Mouse (Mus musculus) urinary bladder, postnatal 25 days (tissue): ENCODE data around the gene Pold4.

Experiments
- DNase-seq: peaks from one replicate; pipeline ENCODE4 v3.0.0; 2022; ENCODE audit warnings: low spot score

Pold4 gene

DNA sequence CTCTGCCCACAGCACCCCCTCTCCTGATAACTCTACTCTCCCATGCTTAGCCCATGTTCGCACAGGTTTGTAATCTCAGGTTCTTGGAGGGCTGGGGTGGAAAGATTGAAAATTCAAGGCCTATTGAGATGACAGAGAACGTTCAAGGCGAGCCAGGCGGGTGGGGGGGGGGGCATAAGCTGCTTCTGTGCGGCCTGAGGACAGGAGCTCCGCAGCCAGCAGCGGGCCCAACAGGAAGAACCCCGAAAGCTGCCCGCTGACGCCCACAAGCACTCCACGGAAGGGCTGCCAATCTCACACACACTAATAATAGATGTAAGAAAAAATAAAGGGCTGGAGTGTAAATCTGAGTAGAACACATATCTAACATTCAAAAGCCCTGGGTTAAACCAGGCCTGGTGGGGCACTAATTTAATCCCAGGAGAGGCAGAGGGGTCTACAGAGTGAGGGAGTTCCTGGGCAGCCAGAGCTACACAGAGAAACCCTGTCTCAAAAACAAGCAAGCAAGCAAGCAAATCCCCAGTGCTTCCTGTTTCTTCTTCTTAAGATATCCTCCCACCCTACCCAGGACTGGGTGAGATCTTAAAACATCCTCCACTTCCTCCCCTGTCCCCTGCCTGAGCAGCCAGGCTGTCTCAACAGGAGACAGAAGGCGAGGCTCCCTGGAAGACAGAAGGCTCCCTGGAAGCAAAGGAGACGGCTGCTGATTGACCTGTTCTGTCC lies 27.9 kb upstream of the Pold4 start:
- no peak for DNase-seq

DNA sequence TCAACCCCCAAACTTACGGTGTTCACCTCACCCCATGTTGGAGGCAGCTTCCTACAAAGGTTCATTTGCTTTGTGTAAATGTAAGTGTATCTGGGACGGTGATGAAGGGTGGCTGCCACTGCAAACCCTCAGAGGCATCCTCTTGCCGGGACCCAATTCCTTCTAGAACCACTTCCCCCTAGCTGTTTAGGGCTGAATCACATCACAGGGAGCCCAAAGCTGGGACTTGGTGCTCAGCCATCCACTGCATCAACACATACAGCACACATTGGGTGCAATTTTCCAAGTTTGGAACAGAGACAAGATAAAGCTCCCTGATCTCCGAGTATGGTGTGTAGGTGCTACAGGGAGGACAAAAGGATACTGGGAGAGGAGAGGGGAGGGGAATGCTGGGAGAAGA lies 26.8 kb upstream of the Pold4 start:
- DNase-seq: no peak

DNA sequence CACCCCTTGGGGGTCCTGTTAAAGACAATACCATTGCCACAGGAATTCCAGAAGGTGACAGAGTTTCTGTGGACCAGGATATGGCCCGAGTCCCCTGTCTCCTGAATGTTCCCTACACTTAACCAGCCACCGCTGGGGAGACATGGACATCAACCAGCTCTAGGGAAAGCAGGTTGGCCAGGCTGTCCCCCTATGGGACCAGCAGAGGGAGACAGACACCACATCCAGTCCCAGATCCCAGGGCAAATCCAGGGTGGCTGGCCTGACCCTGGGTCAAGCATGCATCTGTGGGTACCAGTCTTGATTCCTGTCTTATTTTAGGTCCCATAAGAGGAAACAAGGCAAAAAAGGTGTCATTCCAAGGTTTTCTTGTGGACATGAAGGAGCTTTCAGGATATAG lies 24.7 kb upstream of the Pold4 start:
- DNase-seq: peak; percentile 64

DNA sequence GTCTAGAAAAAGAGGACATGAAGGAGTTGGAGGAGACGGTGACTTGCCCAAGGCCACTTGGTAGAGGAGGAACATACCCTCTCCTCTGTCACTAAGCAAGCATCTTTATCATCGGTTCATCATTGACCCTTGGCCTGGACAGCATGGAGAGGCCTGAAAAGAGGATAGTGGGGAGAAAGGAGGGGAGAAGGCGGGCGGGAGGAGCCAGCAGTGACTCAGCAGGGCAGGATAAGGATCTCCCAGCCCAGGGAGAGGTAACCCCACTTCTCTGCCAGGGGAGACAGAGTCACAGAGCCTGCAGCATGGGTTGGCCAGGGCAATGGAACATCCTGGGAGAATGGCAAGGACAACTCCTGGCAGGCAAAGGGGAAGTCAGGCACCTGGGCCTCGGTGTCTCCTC lies 23.1 kb upstream of the Pold4 start:
- DNase-seq: no peak

DNA sequence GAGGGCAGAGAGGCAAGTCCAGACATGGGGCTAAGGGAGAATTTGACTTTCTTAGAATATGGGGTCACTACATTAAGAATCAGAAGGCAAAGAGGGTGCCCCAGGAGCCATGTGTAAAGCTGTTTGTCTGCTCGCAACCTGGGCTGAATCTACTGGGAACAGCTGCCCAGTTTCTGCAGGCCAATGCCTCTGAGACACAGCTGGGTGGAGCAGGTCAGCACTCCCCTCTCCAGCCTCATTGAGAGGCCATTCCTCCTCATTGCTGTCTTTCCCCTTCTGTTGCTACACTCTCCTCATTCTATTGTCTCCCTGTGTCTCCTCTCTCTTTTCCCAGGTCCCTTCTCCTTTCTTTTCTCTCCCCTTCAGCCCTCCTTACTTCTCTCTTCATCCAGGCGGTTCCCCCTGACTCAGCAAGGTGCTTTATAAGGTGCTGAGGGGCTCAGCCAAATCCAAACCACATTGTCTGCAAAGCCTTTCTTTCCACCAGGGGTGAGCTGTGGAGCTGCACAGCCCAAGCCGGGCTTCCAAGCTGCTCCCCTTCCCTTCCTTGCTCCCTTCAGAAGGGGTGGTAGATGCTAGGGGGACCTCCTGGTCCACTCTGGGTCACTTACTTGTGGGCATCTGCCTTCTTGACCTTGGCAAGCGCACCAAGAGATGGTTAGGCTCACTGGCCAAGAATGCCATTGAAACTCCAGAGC lies 19.7 kb upstream of the Pold4 start:
- DNase-seq: no peak

DNA sequence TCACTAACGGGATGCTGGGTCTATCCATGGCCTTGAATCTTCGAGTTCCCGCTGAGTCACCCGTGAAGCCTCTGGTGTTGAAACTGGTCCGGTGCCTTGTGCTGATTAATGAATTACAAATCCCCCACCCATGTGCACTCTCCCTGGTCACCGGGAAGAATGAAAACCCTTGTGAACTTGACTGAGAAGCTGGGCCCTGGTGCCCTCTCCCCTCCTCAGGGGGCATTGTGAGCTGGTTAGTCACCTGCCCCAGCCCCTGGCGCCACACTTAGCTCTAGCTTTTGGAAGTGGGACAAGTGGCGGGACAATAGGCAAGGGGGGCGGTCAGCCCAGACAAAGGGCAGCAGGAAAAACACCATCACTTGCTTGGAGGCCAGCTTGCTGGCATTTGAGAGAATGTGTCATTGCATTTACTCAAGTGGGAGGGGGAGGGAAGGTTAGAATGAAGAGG lies 18.1 kb upstream of the Pold4 start:
- DNase-seq: no peak

DNA sequence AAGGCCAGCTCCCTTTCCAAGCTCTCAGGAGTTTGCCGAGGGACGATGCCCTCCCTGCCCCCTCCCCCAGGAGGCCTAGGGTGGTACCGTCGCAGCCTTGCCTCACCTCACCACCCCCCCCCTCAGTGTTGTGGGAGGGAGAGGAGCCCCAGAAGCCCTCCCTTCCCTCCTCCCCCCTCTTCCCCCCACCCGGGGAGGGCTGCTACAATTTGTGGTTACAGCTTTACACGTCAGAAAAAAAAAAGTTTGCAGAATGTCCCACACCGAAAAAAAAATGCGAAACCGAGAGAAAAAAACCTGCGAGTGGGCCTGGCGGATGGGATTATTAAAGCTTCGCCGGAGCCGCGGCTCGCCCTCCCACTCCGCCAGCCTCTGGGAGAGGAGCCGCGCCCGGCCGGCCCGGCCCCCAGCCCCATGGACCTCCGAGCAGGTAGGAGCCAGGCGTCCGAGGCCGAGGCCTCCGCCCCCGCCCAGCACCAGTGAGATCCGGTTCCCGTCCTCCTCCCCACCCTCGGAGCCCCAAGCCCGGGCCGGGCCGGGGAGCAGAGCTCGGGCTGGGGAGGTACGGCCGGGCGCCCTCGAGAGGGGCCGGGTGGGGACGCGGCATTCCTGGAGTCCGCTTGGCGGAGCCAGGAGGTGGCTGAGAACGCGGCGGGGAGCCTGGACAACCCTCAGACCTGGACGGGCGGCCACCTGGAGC lies 17.5 kb upstream of the Pold4 start, which contains the start of the genes Clcf1 and AC109138.7:
TSS of gene Clcf1 (plus strand) at position 168 of the 700 bp plus-strand sequence.
TSS of gene AC109138.7 (plus strand) at position 287 of the 700 bp plus-strand sequence.
- peak; percentile 49 for DNase-seq

DNA sequence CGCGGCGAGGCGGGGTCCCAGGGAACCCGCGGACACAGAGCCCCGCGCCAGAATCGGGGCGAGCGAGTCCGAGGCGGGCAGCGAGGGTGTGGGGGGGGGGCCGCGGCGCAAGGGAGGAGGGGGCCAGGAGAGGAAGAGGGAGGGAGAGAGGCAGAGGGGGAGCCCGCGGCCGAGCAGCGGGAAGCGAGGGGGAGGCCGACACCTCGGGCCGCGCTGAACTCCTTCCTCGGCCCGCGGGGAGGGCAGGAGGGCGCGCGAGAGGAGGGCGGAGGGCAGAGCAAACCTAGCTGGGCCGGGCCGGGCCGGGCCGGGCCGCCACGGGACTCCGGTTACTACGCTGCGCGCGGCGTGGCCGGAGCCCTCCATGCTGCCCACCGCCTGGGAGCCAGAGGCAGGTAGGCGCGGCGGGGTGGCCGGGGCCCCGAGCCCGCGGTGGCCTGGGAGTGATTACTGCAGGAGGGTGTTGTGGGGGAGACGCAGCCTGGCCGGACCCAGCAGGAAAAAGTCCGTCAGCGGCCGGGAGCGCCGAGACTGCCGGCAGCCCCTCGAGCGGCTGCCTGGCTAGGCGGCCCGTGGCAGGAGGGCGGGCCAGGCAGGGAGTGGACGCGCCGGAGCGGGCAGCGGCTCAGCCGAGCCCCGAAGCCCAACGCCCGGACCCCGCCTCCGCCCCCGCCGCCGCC lies 16.8 kb upstream of the Pold4 start:
- DNase-seq: no peak

DNA sequence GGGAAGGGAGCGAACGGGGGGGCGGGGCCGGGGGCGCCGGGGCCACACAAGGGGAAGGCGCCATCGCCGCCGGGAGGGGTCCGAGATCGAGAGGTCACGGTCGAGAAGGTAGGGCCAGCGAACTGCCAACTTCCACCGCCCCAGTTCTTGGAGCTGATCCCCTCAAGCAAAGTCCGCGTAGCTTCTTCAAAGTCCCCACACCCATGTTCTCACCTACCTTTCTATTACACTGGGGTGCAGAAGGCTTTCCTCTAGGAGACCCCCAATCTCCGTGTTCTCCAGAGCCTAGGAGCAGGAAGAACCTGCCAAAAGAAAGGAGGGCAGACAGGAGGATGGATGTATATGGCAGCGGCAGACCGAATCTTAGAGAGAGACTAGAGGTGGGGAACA lies 16.3 kb upstream of the Pold4 start:
- no peak for DNase-seq

DNA sequence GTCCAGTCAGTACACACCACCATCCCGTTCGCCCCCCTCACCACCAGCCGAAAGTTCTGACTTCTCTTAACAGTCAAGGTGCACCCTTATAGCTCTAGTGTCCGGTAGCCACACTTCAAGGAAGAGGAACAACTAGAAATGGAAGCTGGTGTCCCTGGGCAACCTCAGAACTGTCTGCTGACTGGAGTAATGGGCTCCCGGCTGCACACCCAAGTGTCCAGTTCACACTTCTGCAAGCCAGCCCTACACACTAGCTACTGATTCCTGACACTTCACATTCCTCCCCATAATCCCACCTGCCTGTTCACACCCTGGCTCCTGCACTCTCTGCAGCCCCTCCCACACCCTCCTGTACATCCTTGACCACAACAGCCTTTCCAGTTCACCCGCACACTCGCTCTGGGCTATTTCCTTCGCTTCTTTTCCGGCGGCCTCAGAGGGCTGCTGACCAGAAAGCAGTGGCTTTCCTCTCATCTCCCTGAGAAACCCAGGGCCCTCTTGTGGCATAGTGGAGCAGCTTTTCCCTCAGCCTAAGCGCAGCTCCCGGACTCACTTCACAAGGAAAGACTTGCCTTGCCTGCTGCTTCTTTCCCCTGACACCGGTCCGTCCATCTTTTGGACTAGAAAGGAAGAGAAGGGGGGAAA lies 15.5 kb upstream of the Pold4 start:
- DNase-seq: no peak

DNA sequence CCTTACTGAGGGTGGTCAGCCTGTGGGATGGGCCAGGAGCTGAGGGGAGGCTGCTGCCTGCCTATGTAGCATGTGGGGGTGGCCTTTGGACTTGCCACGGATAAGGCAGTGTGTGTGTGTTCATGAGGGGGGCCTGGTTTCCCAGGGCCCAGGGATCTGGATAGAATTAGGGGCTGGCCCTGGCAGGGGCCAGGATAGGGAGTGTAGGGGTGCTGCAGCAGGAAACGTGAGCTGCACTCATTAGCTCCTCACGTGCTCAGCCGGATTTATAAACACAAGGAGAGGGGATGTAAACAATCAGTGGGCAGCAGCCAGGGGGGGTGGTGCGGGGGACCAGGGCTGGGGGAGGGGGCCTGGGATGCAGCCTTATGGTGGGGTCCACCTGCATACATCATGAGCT lies 14.6 kb upstream of the Pold4 start:
- DNase-seq: no peak

DNA sequence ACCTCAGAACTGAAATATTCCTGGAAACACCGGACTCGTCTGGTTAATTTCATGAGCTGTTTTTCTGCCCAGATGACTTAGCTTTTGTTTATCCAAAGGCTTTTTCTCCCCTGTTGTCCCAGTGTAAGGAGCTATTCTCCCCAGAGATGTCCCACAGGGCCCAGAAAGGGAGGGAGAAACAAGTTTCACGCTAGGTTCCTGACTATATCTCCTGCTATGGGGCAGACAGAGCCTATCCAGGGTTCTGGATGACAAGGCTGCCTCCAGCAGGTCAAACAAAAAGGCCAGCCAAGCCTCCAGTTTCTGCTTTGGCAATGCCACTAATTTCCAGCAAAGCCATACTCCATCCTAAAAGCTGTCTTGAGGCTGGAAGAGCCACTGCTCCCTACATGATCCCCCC lies 13.8 kb upstream of the Pold4 start:
- no peak for DNase-seq

DNA sequence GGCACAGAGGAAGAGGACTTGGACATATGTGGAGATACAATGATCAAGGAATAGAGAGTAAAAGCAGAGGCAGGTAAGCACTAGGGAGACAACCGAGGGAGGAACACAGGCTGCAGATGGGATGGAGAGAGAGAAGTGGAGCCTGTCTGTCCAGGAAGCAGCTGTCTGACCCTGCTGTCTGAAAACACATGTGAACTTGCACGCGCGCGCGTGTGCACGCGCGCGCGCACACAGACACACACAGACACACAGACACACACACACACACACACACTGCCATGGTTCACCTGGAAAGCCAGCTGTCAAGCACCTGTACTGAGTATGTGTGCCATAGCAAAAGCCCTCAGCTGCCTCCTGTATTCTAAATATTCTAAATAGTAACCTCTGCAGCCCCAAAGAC lies 13.4 kb upstream of the Pold4 start:
- DNase-seq: no peak

DNA sequence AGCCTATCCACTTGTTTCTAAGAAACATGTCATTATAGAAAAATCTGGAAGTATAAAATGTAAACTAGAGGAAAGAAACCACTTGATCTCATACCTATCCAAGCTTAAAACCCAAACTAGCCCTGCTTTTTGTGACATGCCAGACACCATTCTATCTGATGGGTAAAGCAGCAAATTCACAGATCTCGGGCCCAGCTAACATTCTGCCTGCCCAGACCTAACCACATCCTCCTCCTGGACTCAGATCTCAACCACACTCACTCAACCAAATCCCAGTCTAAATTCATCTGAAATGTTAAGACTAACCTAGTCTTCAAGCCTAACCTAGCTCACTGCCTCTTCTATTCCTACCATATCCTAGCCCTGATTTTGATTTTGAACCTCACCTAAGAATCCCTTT lies 12.9 kb upstream of the Pold4 start:
- no peak for DNase-seq

DNA sequence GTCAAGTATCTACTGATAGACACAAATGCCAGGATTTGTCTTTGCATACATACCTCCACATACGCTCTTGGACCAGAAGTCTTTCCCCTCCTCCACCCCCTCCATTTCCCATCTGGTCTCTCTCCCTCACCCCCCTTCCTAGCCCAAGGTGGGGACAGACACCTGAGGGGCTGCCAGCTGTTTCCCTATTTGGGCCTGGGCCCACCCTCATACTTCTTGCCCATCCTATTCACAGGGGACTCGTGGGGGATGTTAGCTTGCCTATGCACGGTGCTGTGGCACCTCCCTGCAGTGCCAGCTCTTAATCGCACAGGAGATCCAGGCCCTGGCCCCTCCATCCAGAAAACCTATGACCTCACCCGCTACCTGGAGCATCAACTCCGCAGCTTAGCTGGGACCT lies 11.8 kb upstream of the Pold4 start:
- DNase-seq: no peak

DNA sequence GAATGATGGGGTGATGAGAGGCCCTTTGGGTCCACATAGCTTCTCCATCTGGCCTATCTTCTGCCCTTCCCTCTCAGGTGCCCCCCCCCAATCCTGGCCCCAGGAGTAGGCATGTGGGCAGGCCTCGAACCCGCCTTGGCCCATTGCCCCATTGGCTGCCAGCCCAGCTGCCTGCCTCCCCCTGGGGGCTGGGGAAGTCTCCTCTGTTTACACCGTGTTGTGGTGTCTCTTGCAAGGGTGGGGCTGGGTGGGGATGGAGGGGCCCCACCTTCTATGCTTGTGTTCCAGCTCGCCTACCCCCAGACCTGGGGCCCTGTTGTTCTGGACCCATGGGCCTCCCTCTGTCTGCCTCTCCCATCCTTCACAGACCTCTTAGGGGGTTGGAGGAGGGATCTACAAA lies 11.3 kb upstream of the Pold4 start:
- no peak for DNase-seq

DNA sequence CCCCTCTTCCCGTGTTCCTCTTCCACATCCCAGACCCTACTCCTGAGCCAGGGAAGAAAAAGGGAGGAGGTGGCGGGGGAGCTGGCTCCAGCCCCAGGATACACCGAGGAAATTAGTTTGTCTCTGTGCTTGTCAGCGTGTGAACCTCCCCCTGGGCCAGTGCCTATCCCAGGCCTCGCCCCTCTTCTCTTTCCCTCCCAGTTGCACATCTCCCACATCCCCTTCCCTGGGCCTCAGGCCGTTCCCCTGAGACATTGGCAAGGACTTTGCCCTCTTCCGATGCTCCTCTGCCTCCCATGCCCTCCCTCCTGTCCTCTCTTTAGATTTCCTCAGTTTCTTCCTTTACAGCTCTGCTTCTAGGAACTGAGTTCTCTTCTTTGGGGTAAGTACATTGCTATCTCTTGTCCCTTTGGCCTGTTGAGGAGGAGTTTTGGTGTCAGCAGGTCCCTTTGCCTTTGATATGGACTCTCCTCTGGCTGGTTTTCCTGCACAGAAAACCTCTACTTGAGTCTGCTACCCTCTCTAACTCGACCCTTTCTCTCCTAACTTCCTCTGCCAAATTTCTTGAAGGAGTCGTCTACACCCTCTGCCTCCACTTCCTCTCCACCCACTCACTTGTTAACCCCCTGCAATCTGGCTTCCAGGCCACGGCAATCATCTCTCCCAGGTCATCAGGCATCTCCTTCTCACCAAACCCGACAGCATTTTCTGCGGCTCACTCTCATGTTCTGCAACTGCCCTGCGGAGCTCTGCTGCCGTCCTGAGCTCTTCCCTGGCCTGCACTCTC lies 10.5 kb upstream of the Pold4 start:
- DNase-seq: no peak

DNA sequence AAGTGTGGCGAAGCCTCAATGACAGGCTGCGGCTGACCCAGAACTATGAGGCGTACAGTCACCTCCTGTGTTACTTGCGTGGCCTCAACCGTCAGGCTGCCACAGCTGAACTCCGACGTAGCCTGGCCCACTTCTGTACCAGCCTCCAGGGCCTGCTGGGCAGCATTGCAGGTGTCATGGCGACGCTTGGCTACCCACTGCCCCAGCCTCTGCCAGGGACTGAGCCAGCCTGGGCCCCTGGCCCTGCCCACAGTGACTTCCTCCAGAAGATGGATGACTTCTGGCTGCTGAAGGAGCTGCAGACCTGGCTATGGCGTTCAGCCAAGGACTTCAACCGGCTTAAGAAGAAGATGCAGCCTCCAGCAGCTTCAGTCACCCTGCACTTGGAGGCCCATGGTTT lies 9.5 kb upstream of the Pold4 start:
- no peak for DNase-seq

DNA sequence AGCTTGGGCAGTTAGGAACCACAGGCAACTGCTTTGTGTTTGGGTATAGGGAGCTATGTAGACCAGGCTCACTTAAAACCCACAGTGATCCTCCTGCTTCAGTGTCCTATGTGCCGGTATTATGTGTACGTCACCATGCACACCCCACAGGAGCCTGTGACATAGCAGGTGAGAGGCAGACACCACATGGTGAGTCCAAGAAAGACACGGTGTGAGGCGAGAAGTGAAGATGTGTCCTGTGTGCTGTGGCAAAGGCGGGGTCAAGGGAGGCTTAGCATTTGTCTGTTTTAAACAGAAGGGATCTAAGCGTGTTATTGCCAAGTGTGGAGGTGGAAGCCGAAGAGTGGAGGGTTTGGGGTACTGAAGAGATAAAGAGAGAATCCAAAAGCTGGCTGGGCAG lies 4.9 kb upstream of the Pold4 start:
- DNase-seq: no peak

DNA sequence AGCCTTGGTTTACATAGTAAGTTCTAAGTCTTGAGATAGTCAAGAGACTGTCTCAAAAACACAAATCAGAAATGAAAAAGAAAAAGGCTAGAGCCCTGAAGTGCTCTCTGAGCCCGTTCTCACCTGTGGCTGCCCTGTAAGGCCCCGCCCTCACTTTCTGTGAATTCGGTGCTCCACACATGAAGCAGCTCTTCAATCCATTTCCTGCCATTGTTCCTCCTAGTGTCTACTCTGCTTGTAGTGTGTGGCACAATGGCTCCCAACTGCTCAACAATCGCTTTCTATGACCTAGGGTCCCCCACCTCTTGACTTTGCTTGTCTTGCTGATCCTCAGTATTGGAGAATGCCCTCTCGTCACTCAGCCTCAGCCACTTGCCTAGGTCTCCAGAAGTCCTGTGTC lies 4.3 kb upstream of the Pold4 start:
- no peak for DNase-seq
